8 mouse cellular contexts compared by ENCODE assay signal in genomic region chrX:8131393-8131792, GRCm38 (mm10). TPM values are rescaled to one million over a fixed set of nuclear protein-coding genes. Genes with fewer than 3 reads are reported as not detected.
A peak's percentile ranks its signal among the peaks of the same experiment; 100 is the strongest.
DNase-seq lines count a peak whose midpoint lies in the region; ATAC-seq and TF ChIP-seq lines count a peak whose summit lies in the region.

No protein-coding gene starts in this region.

- WGBS in heart, embryonic 11.5 days (ENCODE audit: insufficient replicate concordance), result 85% methylated on average over 17 of the region's 17 CpGs
- 92% methylated on average over 17 of the region's 17 CpGs for WGBS in forebrain, embryonic 16.5 days
- WGBS in liver, embryonic 16.5 days (ENCODE audit: insufficient replicate concordance), result 79% methylated on average over 17 of the region's 17 CpGs

- no peak for DNase-seq in heart, adult 8-10 months (ENCODE audit: low spot score)
- DNase-seq in adrenal gland, postnatal 36 days, result no peak
- no peak for DNase-seq in layer of hippocampus, postnatal 25 days (ENCODE audit: extremely low spot score in 1 of 2, low spot score in 1 of 2)

- no peak overlapping the region for H3K9ac ChIP-seq in heart, embryonic 11.5 days (ENCODE audit: low read depth, low read length)
- peak overlapping the region; percentile 23; the same call in 1 of the 2 replicates for H3K9ac ChIP-seq in ES-Bruce4 (ENCODE audit: low read depth, poor library complexity, severe bottlenecking)
- H3K9ac ChIP-seq in forebrain, embryonic 16.5 days (replicated peaks; ENCODE audit: low read depth, low read length), result no peak overlapping the region
- peak overlapping the region; percentile 41 for H3K9ac ChIP-seq in liver, embryonic 16.5 days (ENCODE audit: low read depth, low read length)

- H3K27ac ChIP-seq in heart, embryonic 11.5 days (ENCODE audit: low read depth, low read length), result 0 out of 2 replicates have a peak overlapping the region, but pooled peaks have one; percentile 22
- no peak overlapping the region for H3K27ac ChIP-seq in ES-Bruce4 (ENCODE audit: insufficient read depth, low read length)
- no peak overlapping the region for H3K27ac ChIP-seq in forebrain, embryonic 16.5 days (ENCODE audit: low read length)
- peak overlapping the region; percentile 99 for H3K27ac ChIP-seq in liver, embryonic 16.5 days (ENCODE audit: low read length)

- no peaks in the 10 kb centered on the region for H3K9me3 ChIP-seq in heart, embryonic 11.5 days (replicated peaks; ENCODE audit: control insufficient read depth, low read length)
- no peaks in the 10 kb centered on the region for H3K9me3 ChIP-seq in ES-Bruce4 (replicated peaks; ENCODE audit: control insufficient read depth, insufficient read depth, low read length, poor library complexity, severe bottlenecking)
- no peaks in the 10 kb centered on the region; the same call in 1 of the 2 replicates for H3K9me3 ChIP-seq in forebrain, embryonic 16.5 days (ENCODE audit: control insufficient read depth, low read length)
- no peaks in the 10 kb centered on the region for H3K9me3 ChIP-seq in liver, embryonic 16.5 days (replicated peaks; ENCODE audit: control insufficient read depth, low read length)

- H3K27me3 ChIP-seq in heart, embryonic 11.5 days (ENCODE audit: control insufficient read depth, insufficient read depth, low read length), result no peaks in the 10 kb centered on the region
- H3K27me3 ChIP-seq in ES-Bruce4 (ENCODE audit: control insufficient read depth, insufficient read depth, low read length, poor library complexity, severe bottlenecking), result no peaks in the 10 kb centered on the region
- H3K27me3 ChIP-seq in forebrain, embryonic 16.5 days (replicated peaks; ENCODE audit: control insufficient read depth, insufficient read depth, low read length), result no peaks in the 10 kb centered on the region
- no peaks in the 10 kb centered on the region for H3K27me3 ChIP-seq in liver, embryonic 16.5 days (ENCODE audit: control insufficient read depth, insufficient read depth, low read depth, low read length)

- peak overlapping the region; percentile 68 for H3K4me2 ChIP-seq in heart, embryonic 11.5 days
- peak overlapping the region; percentile 45 for H3K4me2 ChIP-seq in forebrain, embryonic 16.5 days (ENCODE audit: low read length)
- H3K4me2 ChIP-seq in liver, embryonic 16.5 days (ENCODE audit: low read depth, low read length), result peak overlapping the region; percentile 83

- 0 out of 2 replicates have a peak, but pooled peaks cover 2% of the 10 kb centered on the region for H3K4me1 ChIP-seq in heart, embryonic 11.5 days (ENCODE audit: control insufficient read depth, insufficient read depth, low read length)
- H3K4me1 ChIP-seq in ES-Bruce4 (ENCODE audit: control insufficient read depth, insufficient read depth, low read length), result no peaks in the 10 kb centered on the region
- peaks cover 5% of the 10 kb centered on the region; the same call in 1 of the 2 replicates for H3K4me1 ChIP-seq in forebrain, embryonic 16.5 days (replicated peaks; ENCODE audit: control insufficient read depth, insufficient read depth, low read length)
- peaks cover 9% of the 10 kb centered on the region for H3K4me1 ChIP-seq in liver, embryonic 16.5 days (ENCODE audit: control insufficient read depth, low read depth, low read length)

- TF ChIP-seq CTCF in ES-Bruce4 (IDR thresholded peaks at IDR 0.05; ENCODE audit: low read depth, low read length), result no peak

- no peak for ATAC-seq in heart, embryonic 11.5 days (replicated peaks; ENCODE audit: insufficient number of reproducible peaks, low FRiP score, low TSS enrichment)
- no peak; the same call in 1 of the 2 replicates for ATAC-seq in forebrain, embryonic 16.5 days
- no peak for ATAC-seq in liver, embryonic 16.5 days (ENCODE audit: low read depth)
- ATAC-seq in frontal cortex, adult (ENCODE audit: low TSS enrichment), result no peak

- TF ChIP-seq EP300 in ES-Bruce4 (IDR thresholded peaks at IDR 0.05; ENCODE audit: insufficient read depth, low read depth, low read length), result no peak

- no peaks in the 10 kb centered on the region for H3K36me3 ChIP-seq in heart, embryonic 11.5 days (ENCODE audit: control insufficient read depth, insufficient read depth, low read length)
- no peaks in the 10 kb centered on the region for H3K36me3 ChIP-seq in ES-Bruce4 (ENCODE audit: control insufficient read depth, insufficient read depth, low read length, poor library complexity, severe bottlenecking)
- peaks cover 3% of the 10 kb centered on the region; the same call in 1 of the 2 replicates for H3K36me3 ChIP-seq in forebrain, embryonic 16.5 days (ENCODE audit: control insufficient read depth, insufficient read depth)
- no peaks in the 10 kb centered on the region for H3K36me3 ChIP-seq in liver, embryonic 16.5 days (ENCODE audit: control insufficient read depth, insufficient read depth)

- TF ChIP-seq POLR2A in ES-Bruce4 (IDR thresholded peaks at IDR 0.05; ENCODE audit: insufficient read depth, low read length), result no peak

- H3K4me3 ChIP-seq in heart, embryonic 11.5 days (ENCODE audit: low read depth, low read length), result peak overlapping the region; percentile 52
- H3K4me3 ChIP-seq in ES-Bruce4 (ENCODE audit: low read depth, low read length), result peak overlapping the region; percentile 63
- peak overlapping the region; percentile 53 for H3K4me3 ChIP-seq in forebrain, embryonic 16.5 days (replicated peaks; ENCODE audit: low read length)
- peak overlapping the region; percentile 72 for H3K4me3 ChIP-seq in liver, embryonic 16.5 days (ENCODE audit: low read depth, low read length)

RNA-seq across cellular contexts. Expression of gene Wdr13, which starts 1.3 kb away (rescaled TPM):
- 21.8 and 22.6 TPM in 2 replicates for polyA plus RNA-seq in heart, embryonic 11.5 days (2014; fragmentation: Nextera tagmentation; extraction: Ambion mirVana)
- total RNA-seq in heart, adult 8-10 months (2022), result 10 to 100 TPM; 34.2 to 48.2 (median 41.0) TPM
- 8.7 and 11.2 TPM in 2 replicates for polyA plus RNA-seq in ES-Bruce4 (2011; ENCODE audit: insufficient read depth, insufficient read length, low read depth, missing spikeins)
- polyA plus RNA-seq in forebrain, embryonic 16.5 days (2015; fragmentation: Nextera tagmentation; extraction: Ambion mirVana), result 58.0 and 68.5 TPM in 2 replicates
- polyA plus RNA-seq in liver, embryonic 16.5 days (2015; fragmentation: Nextera tagmentation; extraction: Ambion mirVana), result 5.3 and 6.5 TPM in 2 replicates
- 10 to 100 TPM; 63.2 to 64.0 TPM for total RNA-seq in adrenal gland, postnatal 36 days (2021)
- 100 to 1,000 TPM; 199 to 214 TPM for total RNA-seq in layer of hippocampus, postnatal 25 days (2021)

RNA-seq across cellular contexts. Expression of gene Rbm3, which starts 14.3 kb away (rescaled TPM):
- polyA plus RNA-seq in heart, embryonic 11.5 days (2014; fragmentation: Nextera tagmentation; extraction: Ambion mirVana), result 320 and 341 TPM in 2 replicates
- total RNA-seq in heart, adult 8-10 months (2022), result 100 to 1,000 TPM in 1 of 4 experiments, 10 to 100 TPM in 3; 38.2 to 113 (median 59.5) TPM
- 421 and 458 TPM in 2 replicates for polyA plus RNA-seq in ES-Bruce4 (2011; ENCODE audit: insufficient read depth, insufficient read length, low read depth, missing spikeins)
- 357 and 393 TPM in 2 replicates for polyA plus RNA-seq in forebrain, embryonic 16.5 days (2015; fragmentation: Nextera tagmentation; extraction: Ambion mirVana)
- polyA plus RNA-seq in liver, embryonic 16.5 days (2015; fragmentation: Nextera tagmentation; extraction: Ambion mirVana), result 217 and 231 TPM in 2 replicates
- 100 to 1,000 TPM in 1 of 2 experiments, 10 to 100 TPM in 1; 97.4 to 129 TPM for total RNA-seq in adrenal gland, postnatal 36 days (2021)
- 100 to 1,000 TPM in 1 of 2 experiments, 10 to 100 TPM in 1; 94.0 to 137 TPM for total RNA-seq in layer of hippocampus, postnatal 25 days (2021)

RNA-seq across cellular contexts. Expression of gene Was, which starts 41.1 kb away (rescaled TPM):
- 0.39 and 0.43 TPM in 2 replicates for polyA plus RNA-seq in heart, embryonic 11.5 days (2014; fragmentation: Nextera tagmentation; extraction: Ambion mirVana)
- total RNA-seq in heart, adult 8-10 months (2022), result 1 to 10 TPM; 1.3 to 2.5 (median 1.6) TPM
- 0.62 and 0.66 TPM in 2 replicates for polyA plus RNA-seq in ES-Bruce4 (2011; ENCODE audit: insufficient read depth, insufficient read length, low read depth, missing spikeins)
- not detected in 2 replicates for polyA plus RNA-seq in forebrain, embryonic 16.5 days (2015; fragmentation: Nextera tagmentation; extraction: Ambion mirVana)
- 1.6 and 1.7 TPM in 2 replicates for polyA plus RNA-seq in liver, embryonic 16.5 days (2015; fragmentation: Nextera tagmentation; extraction: Ambion mirVana)
- total RNA-seq in adrenal gland, postnatal 36 days (2021), result 1 to 10 TPM; 1.7 to 2.3 TPM
- 1 to 10 TPM; 1.0 to 1.5 TPM for total RNA-seq in layer of hippocampus, postnatal 25 days (2021)

RNA-seq across cellular contexts. Expression of gene Tbc1d25, which starts 44.6 kb away (rescaled TPM):
- 10.4 and 12.1 TPM in 2 replicates for polyA plus RNA-seq in heart, embryonic 11.5 days (2014; fragmentation: Nextera tagmentation; extraction: Ambion mirVana)
- 1 to 10 TPM; 3.1 to 5.5 (median 4.4) TPM for total RNA-seq in heart, adult 8-10 months (2022)
- 9.5 and 10.9 TPM in 2 replicates for polyA plus RNA-seq in ES-Bruce4 (2011; ENCODE audit: insufficient read depth, insufficient read length, low read depth, missing spikeins)
- polyA plus RNA-seq in forebrain, embryonic 16.5 days (2015; fragmentation: Nextera tagmentation; extraction: Ambion mirVana), result 25.0 and 27.1 TPM in 2 replicates
- polyA plus RNA-seq in liver, embryonic 16.5 days (2015; fragmentation: Nextera tagmentation; extraction: Ambion mirVana), result 3.9 and 5.3 TPM in 2 replicates
- total RNA-seq in adrenal gland, postnatal 36 days (2021), result 1 to 10 TPM; 7.7 to 8.0 TPM
- total RNA-seq in layer of hippocampus, postnatal 25 days (2021), result 10 to 100 TPM; 13.3 to 13.9 TPM

RNA-seq across cellular contexts. Expression of gene Suv39h1, which starts 56.8 kb away (rescaled TPM):
- 46.1 and 48.6 TPM in 2 replicates for polyA plus RNA-seq in heart, embryonic 11.5 days (2014; fragmentation: Nextera tagmentation; extraction: Ambion mirVana)
- total RNA-seq in heart, adult 8-10 months (2022), result 1 to 10 TPM; 4.0 to 6.4 (median 4.5) TPM
- 35.4 and 35.9 TPM in 2 replicates for polyA plus RNA-seq in ES-Bruce4 (2011; ENCODE audit: insufficient read depth, insufficient read length, low read depth, missing spikeins)
- 48.1 and 48.6 TPM in 2 replicates for polyA plus RNA-seq in forebrain, embryonic 16.5 days (2015; fragmentation: Nextera tagmentation; extraction: Ambion mirVana)
- 28.6 and 30.1 TPM in 2 replicates for polyA plus RNA-seq in liver, embryonic 16.5 days (2015; fragmentation: Nextera tagmentation; extraction: Ambion mirVana)
- total RNA-seq in adrenal gland, postnatal 36 days (2021), result 10 to 100 TPM; 11.0 to 15.1 TPM
- total RNA-seq in layer of hippocampus, postnatal 25 days (2021), result 10 to 100 TPM; 19.3 to 20.9 TPM

Comparison
In these comparisons a context has a peak if more than half of its experiments do, and no peak if none do; other contexts are left out.
1. H3K27ac ChIP-seq: peak in heart, embryonic 11.5 days (single experiment) and liver, embryonic 16.5 days (single experiment); none in ES-Bruce4 (single experiment) and forebrain, embryonic 16.5 days (single experiment).
2. H3K9ac ChIP-seq: peak in ES-Bruce4 (single experiment) and liver, embryonic 16.5 days (single experiment); none in heart, embryonic 11.5 days (single experiment) and forebrain, embryonic 16.5 days (single experiment).
3. Peak in every context shown above with its lines, with median percentiles within 50 percentile points of each other: H3K4me2 ChIP-seq and H3K4me3 ChIP-seq.